Mouse (Mus musculus) liver, embryonic 14.5 days (tissue): ENCODE results near the gene Cntn5.

Experiments
- CTCF ChIP-seq: IDR thresholded peaks from 2 replicates; pipeline ENCODE4 v1.5.1; 2016; ENCODE audit warnings: antibody characterized with exemption, low read depth, control low read depth
- EP300 ChIP-seq: IDR thresholded peaks from 2 replicates; pipeline ENCODE4 v1.6.1; 2016; ENCODE audit warnings: antibody characterized with exemption, low read depth

DNA sequence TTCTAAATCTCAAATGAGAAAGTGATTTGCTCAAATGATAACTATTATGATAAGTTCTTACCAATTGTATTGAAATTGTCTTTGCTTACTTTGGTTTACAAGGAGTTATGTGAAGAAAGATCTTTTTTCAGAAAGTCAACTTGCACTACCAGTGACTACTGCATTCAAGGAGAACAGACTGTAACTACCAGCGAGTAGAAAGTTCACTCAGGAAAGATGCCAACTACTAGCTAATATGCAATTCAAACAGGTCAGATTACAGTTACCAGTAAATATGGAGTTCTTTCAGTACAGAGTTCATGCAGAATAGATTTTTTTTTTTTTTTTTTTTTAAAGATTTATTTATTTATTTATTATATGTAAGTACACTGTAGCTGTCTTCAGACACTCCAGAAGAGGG is 795.4 kb downstream of the Cntn5 start:
- TF ChIP-seq CTCF (no peak), EP300 (no peak)
